Mouse (Mus musculus): ENCODE data around the gene Hhat.

The Hhat gene

GRCm38 (mm10) chr1:192489908-192490825, 280.9 kb downstream of the Hhat start:
- no peak for DNase-seq (ENCODE audit: low spot score)

GRCm38 (mm10) chr1:192487571-192487970, 283.5 kb downstream of the Hhat start:
- DNase-seq (ENCODE audit: low spot score) = no peak

GRCm38 (mm10) chr1:192485030-192485429, 286.0 kb downstream of the Hhat start:
- DNase-seq (ENCODE audit: low spot score) = no peak

- DNase-seq (ENCODE audit: low spot score) = no peak
Observed at GRCm38 (mm10) chr1:192481446-192481845, 289.6 kb downstream of the Hhat start.

- DNase-seq (ENCODE audit: low spot score) = no peak
Observed at GRCm38 (mm10) chr1:192480072-192480784, 290.8 kb downstream of the Hhat start.

- DNase-seq (ENCODE audit: low spot score) = no peak
Observed at GRCm38 (mm10) chr1:192478176-192478575, 292.8 kb downstream of the Hhat start.

- no peak for DNase-seq (ENCODE audit: low spot score)
Observed at GRCm38 (mm10) chr1:192477556-192477955, 293.5 kb downstream of the Hhat start.

- DNase-seq (ENCODE audit: low spot score) = no peak
Observed at GRCm38 (mm10) chr1:192476704-192477103, 294.3 kb downstream of the Hhat start.

GRCm38 (mm10) chr1:192473134-192473533, 297.9 kb downstream of the Hhat start:
- no peak for DNase-seq (ENCODE audit: low spot score)

GRCm38 (mm10) chr1:192472366-192472765, 298.7 kb downstream of the Hhat start:
- DNase-seq (ENCODE audit: low spot score) = no peak

GRCm38 (mm10) chr1:192463732-192464131, 307.3 kb downstream of the Hhat start:
- no peak for DNase-seq (ENCODE audit: low spot score)

GRCm38 (mm10) chr1:192457526-192458206, 313.4 kb downstream of the Hhat start:
- no peak for DNase-seq (ENCODE audit: low spot score)

- no peak for DNase-seq (ENCODE audit: low spot score)
Observed at GRCm38 (mm10) chr1:192457037-192457436, 314.0 kb downstream of the Hhat start.

GRCm38 (mm10) chr1:192454981-192455380, 316.0 kb downstream of the Hhat start:
- DNase-seq (ENCODE audit: low spot score) = no peak

GRCm38 (mm10) chr1:192454501-192454900, 316.5 kb downstream of the Hhat start:
- DNase-seq (ENCODE audit: low spot score) = no peak

GRCm38 (mm10) chr1:192451722-192452121, 319.3 kb downstream of the Hhat start:
- DNase-seq (ENCODE audit: low spot score) = peak; percentile 26

- no peak for DNase-seq (ENCODE audit: low spot score)
Observed at GRCm38 (mm10) chr1:192450425-192450824, 320.6 kb downstream of the Hhat start.

GRCm38 (mm10) chr1:192449572-192450351, 321.3 kb downstream of the Hhat start:
- DNase-seq (ENCODE audit: low spot score) = no peak

GRCm38 (mm10) chr1:192448512-192448911, 322.5 kb downstream of the Hhat start:
- no peak for DNase-seq (ENCODE audit: low spot score)

- no peak for DNase-seq (ENCODE audit: low spot score)
Observed at GRCm38 (mm10) chr1:192447666-192448065, 323.4 kb downstream of the Hhat start.

All from layer of hippocampus, adult 9-10 months (tissue).